In genomic region chr7:30231328-30231668, GRCm38 (mm10) we compare ENCODE assay signal across 9 mouse cellular contexts. TPM values are rescaled to one million over a fixed set of nuclear protein-coding genes. Genes with fewer than 3 reads are reported as not detected.
DNase-seq lines count a peak whose midpoint lies in the region; ATAC-seq and TF ChIP-seq lines count a peak whose summit lies in the region.
"Had no signal": no experiment of that assay in that cellular context is flagged by ENCODE, and none has a peak within 500 bp of the region (broad histone marks: within the 10 kb centered on the region; RNA-seq: fewer than 3 reads in every experiment).

No protein-coding gene starts in this region.

- DNase-seq in heart, postnatal 14 days = no peak
- no peak for DNase-seq in ES-E14 (ENCODE audit: low read depth, low spot score)
- no peak for DNase-seq in heart, postnatal 0 days (ENCODE audit: low spot score)
- DNase-seq in midbrain, embryonic 10.5 days (ENCODE audit: low spot score) = no peak
- DNase-seq in adrenal gland, postnatal 25 days = no peak
- DNase-seq in urinary bladder, postnatal 25 days (ENCODE audit: low spot score) = no peak
- no peak for DNase-seq in urinary bladder, adult 18-20 months (ENCODE audit: low spot score in 2 of 2)

- H3K9ac ChIP-seq in heart, embryonic 13.5 days = peak overlapping the region; percentile 84
- H3K9ac ChIP-seq in ES-E14 (ENCODE audit: insufficient read depth, low read depth, low read length, poor library complexity, severe bottlenecking) = peak overlapping the region; percentile 74
- H3K9ac ChIP-seq in heart, postnatal 0 days (replicated peaks; ENCODE audit: low read depth, low read length) = peak overlapping the region; percentile 36

- in situ Hi-C loops in ES-E14 (cut with MboI; ENCODE audit: low sequenced_read_pairs in 2 of 2, unreplicated experiment in 2 of 2) = no loop called here

- H3K4me1 ChIP-seq in heart, embryonic 13.5 days = peaks cover 18% of the 10 kb centered on the region
- peaks cover 0 to 8% of the 10 kb centered on the region in 2 experiments; a peak in 1 of 4 replicates for H3K4me1 ChIP-seq in ES-E14 (ENCODE audit: control insufficient read depth in 2 of 2, insufficient read depth in 2 of 2, low read length in 2 of 2, poor library complexity in 1 of 2)
- peaks cover 9% of the 10 kb centered on the region for H3K4me1 ChIP-seq in heart, postnatal 0 days (ENCODE audit: control insufficient read depth, insufficient read depth)
- peaks cover 22% of the 10 kb centered on the region for H3K4me1 ChIP-seq in midbrain, embryonic 10.5 days

- intact Hi-C loops in heart, postnatal 14 days (cut with DNase I) = loop anchor here (5.0 kb wide), 1 partner anchor 51 kb away; the partner anchor contains the start of genes Thap8 and Wdr62

- no peaks in the 10 kb centered on the region for H3K27me3 ChIP-seq in heart, embryonic 13.5 days (replicated peaks)
- no peaks in the 10 kb centered on the region for H3K27me3 ChIP-seq in heart, postnatal 0 days (ENCODE audit: control insufficient read depth, insufficient read depth, low read length)
- H3K27me3 ChIP-seq in midbrain, embryonic 10.5 days (ENCODE audit: low read depth, poor library complexity, severe bottlenecking) = no peaks in the 10 kb centered on the region
- H3K27me3 ChIP-seq: Patski had no signal

- H3K9me3 ChIP-seq in heart, embryonic 13.5 days = no peaks in the 10 kb centered on the region
- no peaks in the 10 kb centered on the region for H3K9me3 ChIP-seq in ES-E14 (ENCODE audit: control insufficient read depth, insufficient read depth, low read depth, low read length)
- H3K9me3 ChIP-seq in heart, postnatal 0 days (replicated peaks; ENCODE audit: control insufficient read depth, low read length) = no peaks in the 10 kb centered on the region
- H3K9me3 ChIP-seq in midbrain, embryonic 10.5 days (replicated peaks) = no peaks in the 10 kb centered on the region

- WGBS in heart, embryonic 13.5 days = 0% methylated on average over 16 of the region's 16 CpGs
- WGBS in heart, postnatal 0 days = under 1% methylated on average over 16 of the region's 16 CpGs
- 1% methylated on average over 16 of the region's 16 CpGs for WGBS in midbrain, embryonic 10.5 days

- no peak for TF ChIP-seq EP300 in heart, postnatal 0 days (IDR thresholded peaks at IDR 0.05; ENCODE audit: low read depth)

- ATAC-seq in heart, embryonic 13.5 days (ENCODE audit: extremely low read depth, insufficient number of reproducible peaks, low FRiP score, low TSS enrichment) = peak; percentile 10; the same call in 1 of the 2 replicates
- no peak for ATAC-seq in heart, postnatal 0 days (ENCODE audit: insufficient read depth, low read depth)

- no peak for TF ChIP-seq CTCF in heart, postnatal 0 days (IDR thresholded peaks at IDR 0.05; ENCODE audit: low read depth)

- peak overlapping the region; percentile 95; the same call in 1 of the 2 replicates for H3K27ac ChIP-seq in heart, embryonic 13.5 days (replicated peaks)
- H3K27ac ChIP-seq in ES-E14 (ENCODE audit: insufficient read depth, low read depth, low read length, poor library complexity, severe bottlenecking) = no peak overlapping the region
- no peak overlapping the region for H3K27ac ChIP-seq in heart, postnatal 0 days (ENCODE audit: low read depth)
- H3K27ac ChIP-seq in midbrain, embryonic 10.5 days (replicated peaks) = peak overlapping the region; percentile 96

- H3K4me3 ChIP-seq in heart, embryonic 13.5 days = peak overlapping the region; percentile 87
- H3K4me3 ChIP-seq in ES-E14 (ENCODE audit: insufficient read depth in 1 of 2, low read depth in 1 of 2, low read length in 2 of 2, poor library complexity in 1 of 2, severe bottlenecking in 1 of 2) = peak overlapping the region; percentile 81 to 89
- H3K4me3 ChIP-seq in heart, postnatal 0 days (ENCODE audit: low read depth, low read length) = peak overlapping the region; percentile 64
- peak overlapping the region; percentile 83 for H3K4me3 ChIP-seq in midbrain, embryonic 10.5 days

- H3K36me3 ChIP-seq in heart, embryonic 13.5 days = peaks cover 56% of the 10 kb centered on the region
- H3K36me3 ChIP-seq in ES-E14 (ENCODE audit: control insufficient read depth, insufficient read depth, low read length, poor library complexity, severe bottlenecking) = peaks cover 18% of the 10 kb centered on the region
- H3K36me3 ChIP-seq in heart, postnatal 0 days (replicated peaks; ENCODE audit: control insufficient read depth, insufficient read depth, low read length) = peaks cover 22% of the 10 kb centered on the region
- H3K36me3 ChIP-seq in midbrain, embryonic 10.5 days = peaks cover 59% of the 10 kb centered on the region

- peak overlapping the region; percentile 93 for H3K4me2 ChIP-seq in heart, embryonic 13.5 days
- peak overlapping the region; percentile 72 for H3K4me2 ChIP-seq in heart, postnatal 0 days (ENCODE audit: low read depth, low read length)

TF ChIP-seq in ES-E14, 5 proteins besides CTCF, POLR2A, EP300 and RAD21:
- TF ChIP-seq MAFK (IDR thresholded peaks at IDR 0.05; ENCODE audit: insufficient read depth, low read depth, low read length) = no peak
- no peak for TF ChIP-seq HCFC1 (IDR thresholded peaks at IDR 0.05; ENCODE audit: borderline replicate concordance, insufficient read depth, low read length)
- no peak for TF ChIP-seq CHD2 (IDR thresholded peaks at IDR 0.05; ENCODE audit: low read depth, low read length)
- no peak for TF ChIP-seq ZC3H11A (IDR thresholded peaks at IDR 0.05; ENCODE audit: borderline replicate concordance, low read depth, low read length)
- no peak for TF ChIP-seq ZNF384 (IDR thresholded peaks at IDR 0.05; ENCODE audit: low read depth, low read length)

RNA-seq across cellular contexts. Expression of gene Polr2i, which starts 0.5 kb away (rescaled TPM):
- 113 and 123 TPM in 2 replicates for polyA plus RNA-seq in heart, embryonic 13.5 days (2015; fragmentation: Nextera tagmentation; extraction: Ambion mirVana)
- total RNA-seq in heart, postnatal 14 days (2021) = 10 to 100 TPM; 52.8 to 55.5 TPM
- 209 and 309 TPM in 2 replicates for total RNA-seq in ES-E14 (2012; rRNA removed)
- total RNA-seq in heart, postnatal 0 days (2014; rRNA removed; ENCODE audit: low replicate concordance) = 105 and 799 TPM in 2 replicates
- 109 and 112 TPM in 2 replicates for polyA plus RNA-seq in heart, postnatal 0 days (2015; fragmentation: Nextera tagmentation; extraction: Ambion mirVana)
- polyA plus RNA-seq in midbrain, embryonic 10.5 days (2016; fragmentation: Nextera tagmentation; extraction: Ambion mirVana) = 155 and 162 TPM in 2 replicates
- 63.2 and 71.6 TPM in 2 replicates for total RNA-seq in adrenal gland, postnatal 25 days (2021)

RNA-seq across cellular contexts. Expression of gene Tbcb, which starts 0.8 kb away (rescaled TPM):
- polyA plus RNA-seq in heart, embryonic 13.5 days (2015; fragmentation: Nextera tagmentation; extraction: Ambion mirVana) = 145 and 170 TPM in 2 replicates
- total RNA-seq in heart, postnatal 14 days (2021) = 10 to 100 TPM; 47.4 to 60.8 TPM
- total RNA-seq in ES-E14 (2012; rRNA removed) = 158 and 173 TPM in 2 replicates
- total RNA-seq in heart, postnatal 0 days (2014; rRNA removed; ENCODE audit: low replicate concordance) = 40.0 and 80.7 TPM in 2 replicates
- polyA plus RNA-seq in heart, postnatal 0 days (2015; fragmentation: Nextera tagmentation; extraction: Ambion mirVana) = 131 and 137 TPM in 2 replicates
- polyA plus RNA-seq in midbrain, embryonic 10.5 days (2016; fragmentation: Nextera tagmentation; extraction: Ambion mirVana) = 274 and 283 TPM in 2 replicates
- 77.0 and 86.6 TPM in 2 replicates for total RNA-seq in adrenal gland, postnatal 25 days (2021)

RNA-seq across cellular contexts. Expression of gene Ovol3, which starts 4.2 kb away (rescaled TPM):
- not detected in 2 replicates for polyA plus RNA-seq in heart, embryonic 13.5 days (2015; fragmentation: Nextera tagmentation; extraction: Ambion mirVana)
- not detected for total RNA-seq in heart, postnatal 14 days (2021)
- total RNA-seq in ES-E14 (2012; rRNA removed) = not detected in 2 replicates
- total RNA-seq in heart, postnatal 0 days (2014; rRNA removed; ENCODE audit: low replicate concordance) = not detected in 2 replicates
- not detected in 2 replicates for polyA plus RNA-seq in heart, postnatal 0 days (2015; fragmentation: Nextera tagmentation; extraction: Ambion mirVana)
- not detected in 2 replicates for polyA plus RNA-seq in midbrain, embryonic 10.5 days (2016; fragmentation: Nextera tagmentation; extraction: Ambion mirVana)
- not detected in 2 replicates for total RNA-seq in adrenal gland, postnatal 25 days (2021)
- polyA plus RNA-seq: Patski had no signal

RNA-seq across cellular contexts. Expression of gene Capns1, which starts 32.7 kb away (rescaled TPM):
- 76.8 and 81.8 TPM in 2 replicates for polyA plus RNA-seq in heart, embryonic 13.5 days (2015; fragmentation: Nextera tagmentation; extraction: Ambion mirVana)
- 100 to 1,000 TPM; 285 to 301 TPM for total RNA-seq in heart, postnatal 14 days (2021)
- 160 and 164 TPM in 2 replicates for total RNA-seq in ES-E14 (2012; rRNA removed)
- total RNA-seq in heart, postnatal 0 days (2014; rRNA removed; ENCODE audit: low replicate concordance) = 356 and 427 TPM in 2 replicates
- 84.4 and 88.5 TPM in 2 replicates for polyA plus RNA-seq in heart, postnatal 0 days (2015; fragmentation: Nextera tagmentation; extraction: Ambion mirVana)
- polyA plus RNA-seq in midbrain, embryonic 10.5 days (2016; fragmentation: Nextera tagmentation; extraction: Ambion mirVana) = 52.1 and 55.5 TPM in 2 replicates
- total RNA-seq in adrenal gland, postnatal 25 days (2021) = 624 and 670 TPM in 2 replicates

RNA-seq across cellular contexts. Expression of gene Cox7a1, which starts 47.4 kb away (rescaled TPM):
- polyA plus RNA-seq in heart, embryonic 13.5 days (2015; fragmentation: Nextera tagmentation; extraction: Ambion mirVana) = 330 and 354 TPM in 2 replicates
- total RNA-seq in heart, postnatal 14 days (2021) = 1,000 to 10,000 TPM; 1,873 to 1,882 TPM
- total RNA-seq in ES-E14 (2012; rRNA removed) = 54.8 and 57.8 TPM in 2 replicates
- 516 and 816 TPM in 2 replicates for total RNA-seq in heart, postnatal 0 days (2014; rRNA removed; ENCODE audit: low replicate concordance)
- 1,339 and 1,426 TPM in 2 replicates for polyA plus RNA-seq in heart, postnatal 0 days (2015; fragmentation: Nextera tagmentation; extraction: Ambion mirVana)
- 4.1 and 7.2 TPM in 2 replicates for polyA plus RNA-seq in midbrain, embryonic 10.5 days (2016; fragmentation: Nextera tagmentation; extraction: Ambion mirVana)
- total RNA-seq in adrenal gland, postnatal 25 days (2021) = 288 and 306 TPM in 2 replicates

Comparison
In these comparisons a context has a peak if more than half of its experiments do, and no peak if none do; other contexts are left out.
1. H3K27ac ChIP-seq: peak in heart, embryonic 13.5 days (single experiment) and midbrain, embryonic 10.5 days (single experiment); none in ES-E14 (single experiment) and heart, postnatal 0 days (single experiment).
2. Peak in every context shown above with its lines, with median percentiles within 50 percentile points of each other: H3K4me3 ChIP-seq and H3K9ac ChIP-seq.